Mouse (Mus musculus) small intestine, adult 2 months (tissue): ENCODE data around the gene M6pr.

Source experiments
- CTCF ChIP-seq: fragments of 200-500 bp; IDR thresholded peaks from 2 replicates; pipeline ENCODE4 v1.5.1; 2012; ENCODE audit warnings: low read depth, mild to moderate bottlenecking, control low read depth, inconsistent platforms, low read length, moderate library complexity, mixed read lengths; ENCODE audit not compliant: insufficient replicate concordance, insufficient read length; ENCODE audit errors: extremely low read depth
- POLR2A ChIP-seq: fragments of 200-500 bp; IDR thresholded peaks from 2 replicates; pipeline ENCODE4 v1.6.1; 2012; ENCODE audit warnings: low read depth, mild to moderate bottlenecking, control low read depth, inconsistent platforms, low read length, moderate library complexity

GRCm38 (mm10) chr6:122302661-122303060 is 5.9 kb upstream of the M6pr start:
- TF ChIP-seq CTCF, result no peak
- TF ChIP-seq POLR2A, result no peak
